Mouse (Mus musculus) small intestine, adult 2 months (tissue): ENCODE results near the gene Il33.

Experiments used
- CTCF ChIP-seq: fragments of 200-500 bp; IDR thresholded peaks from 2 replicates; pipeline ENCODE4 v1.5.1; 2012; ENCODE audit warnings: low read depth, mild to moderate bottlenecking, control low read depth, inconsistent platforms, low read length, moderate library complexity, mixed read lengths; ENCODE audit not compliant: insufficient replicate concordance, insufficient read length; ENCODE audit errors: extremely low read depth
- POLR2A ChIP-seq: fragments of 200-500 bp; IDR thresholded peaks from 2 replicates; pipeline ENCODE4 v1.6.1; 2012; ENCODE audit warnings: low read depth, mild to moderate bottlenecking, control low read depth, inconsistent platforms, low read length, moderate library complexity

- no peak for TF ChIP-seq CTCF
- no peak for TF ChIP-seq POLR2A
Observed at GRCm38 (mm10) chr19:29880918-29881317, 44.0 kb upstream of the Il33 start.
